Mouse (Mus musculus) liver, embryonic 14.5 days (tissue): ENCODE data around the gene Sowaha. TPM values are rescaled to one million over a fixed set of nuclear protein-coding genes. Genes with fewer than 3 reads are reported as not detected.

Source experiments
- ATAC-seq: fragments of 200-750 bp; cut with Nextera tagmentation; 2 replicates; pipeline ENCODE4 v1.8.0; 2017; ENCODE audit warnings: moderate number of reproducible peaks, mild to moderate bottlenecking, moderate library complexity; ENCODE audit not compliant: insufficient read depth
- DNase-seq, 3 experiments: peaks; one replicate each; pipeline ENCODE4 v3.0.0-alpha.2; 2012 to 2013; ENCODE audit warnings: low read depth in 3 of 3, low spot score in 3 of 3
- H3K27ac ChIP-seq: fragments of 300-500 bp; sonication (generic); 2 replicates; pipeline ENCODE4 v1.5.1; 2014; ENCODE audit warnings: moderate library complexity, mild to moderate bottlenecking, control low read depth, inconsistent platforms
- H3K27me3 ChIP-seq: fragments of 300-500 bp; sonication (generic); 2 replicates; pipeline ENCODE4 v1.6.1; 2014; ENCODE audit warnings: mild to moderate bottlenecking, low read length, moderate library complexity; ENCODE audit not compliant: control insufficient read depth, insufficient read depth
- H3K36me3 ChIP-seq: fragments of 300-500 bp; sonication (generic); replicated peaks from 2 replicates; pipeline ENCODE4 v1.6.1; 2014; ENCODE audit warnings: low read depth; ENCODE audit not compliant: control insufficient read depth, insufficient read depth
- H3K4me1 ChIP-seq, 2 experiments: fragments of 200-500 bp in 1 of 2; fragments of 300-500 bp in 1 of 2; sonication (generic) in 1 of 2; replicated peaks; 2 replicates each; pipeline ENCODE4 v1.6.1; 2012 to 2014; ENCODE audit warnings: antibody characterized with exemption in 1 of 2, inconsistent platforms in 1 of 2, low read length in 1 of 2; ENCODE audit not compliant: control insufficient read depth in 2 of 2, insufficient read depth in 2 of 2
- H3K4me2 ChIP-seq: fragments of 300-500 bp; sonication (generic); 2 replicates; pipeline ENCODE4 v1.6.1; 2014; ENCODE audit warnings: low read depth, mild to moderate bottlenecking, control low read depth, moderate library complexity
- H3K4me3 ChIP-seq, 2 experiments: fragments of 200-500 bp in 1 of 2; fragments of 300-500 bp in 1 of 2; sonication (generic) in 1 of 2; 2 replicates each; pipeline ENCODE4 v1.5.1; 2012 to 2014; ENCODE audit warnings: low read depth in 2 of 2, low read length in 2 of 2, mild to moderate bottlenecking in 2 of 2, control low read depth in 1 of 2, inconsistent platforms in 1 of 2, moderate library complexity in 1 of 2; ENCODE audit not compliant: insufficient read depth in 1 of 2
- H3K9ac ChIP-seq: fragments of 300-500 bp; sonication (generic); replicated peaks from 2 replicates; pipeline ENCODE4 v1.6.1; 2014; ENCODE audit warnings: mild to moderate bottlenecking, control low read depth, moderate library complexity
- H3K9me3 ChIP-seq: fragments of 300-500 bp; sonication (generic); 2 replicates; pipeline ENCODE4 v1.6.1; 2016; ENCODE audit warnings: low read length, mixed read lengths; ENCODE audit not compliant: control insufficient read depth
- CTCF ChIP-seq: IDR thresholded peaks from 2 replicates; pipeline ENCODE4 v1.5.1; 2016; ENCODE audit warnings: antibody characterized with exemption, low read depth, control low read depth
- EP300 ChIP-seq: IDR thresholded peaks from 2 replicates; pipeline ENCODE4 v1.6.1; 2016; ENCODE audit warnings: antibody characterized with exemption, low read depth
- WGBS: fragments of 180-500 bp; shearing (Covaris S2); extraction: QIAGEN DNeasy Blood & Tissue Kit; methylation state at CpG from one replicate; pipeline ENCODE4 v1.1.7; 2014; ENCODE audit not compliant: insufficient replicate concordance; 5-methylcytosine and 5-hydroxymethylcytosine counted together
- polyA plus RNA-seq, 2 experiments: library from polyadenylated mRNA; depleted of rRNA in 1 of 2; stranded (reverse) in 1 of 2; unstranded in 1 of 2; fragments of >200 nt; fragmentation: Nextera tagmentation in 1 of 2; extraction: Ambion mirVana in 1 of 2; gene quantifications; 2 replicates each; pipeline versions ENCODE4 v1.2.1 to v1.2.3; 2012 to 2014

Sowaha gene
- polyA plus RNA-seq, 2 experiments, result 13.1 to 15.4 TPM

- H3K9me3 ChIP-seq, result no peaks in the 10 kb centered on the region
- H3K4me2 ChIP-seq, result no peak overlapping the region
- 73% methylated on average over 8 of the region's 8 CpGs for WGBS
- H3K36me3 ChIP-seq, result no peaks in the 10 kb centered on the region
- H3K27me3 ChIP-seq, result peaks cover 3% of the 10 kb centered on the region; the same call in 1 of the 2 replicates
- ATAC-seq (no peak), DNase-seq (no peak)
- no peak overlapping the region for H3K27ac ChIP-seq
- H3K4me1 ChIP-seq, result peaks cover 0 to 7% of the 10 kb centered on the region in 2 experiments; a peak in 2 of 4 replicates
- H3K4me3 ChIP-seq, result no peak overlapping the region
- TF ChIP-seq EP300 (no peak), CTCF (no peak)
- H3K9ac ChIP-seq, result no peak overlapping the region
Measured at GRCm38 (mm10) chr11:53504376-53504775, 24.3 kb upstream of the Sowaha start.

GRCm38 (mm10) chr11:53503738-53504137, 23.7 kb upstream of the Sowaha start:
- H3K9ac ChIP-seq, result no peak overlapping the region
- ATAC-seq (no peak), DNase-seq (no peak)
- H3K9me3 ChIP-seq, result no peaks in the 10 kb centered on the region
- no peak overlapping the region for H3K4me3 ChIP-seq
- WGBS, result 36% methylated on average over 5 of the region's 5 CpGs
- H3K27ac ChIP-seq, result no peak overlapping the region
- H3K36me3 ChIP-seq, result no peaks in the 10 kb centered on the region
- peaks cover 3% of the 10 kb centered on the region; the same call in 1 of the 2 replicates for H3K27me3 ChIP-seq
- TF ChIP-seq CTCF, result no peak
- TF ChIP-seq EP300, result no peak
- no peak overlapping the region for H3K4me2 ChIP-seq
- H3K4me1 ChIP-seq, result peaks cover 0 to 7% of the 10 kb centered on the region in 2 experiments; a peak in 2 of 4 replicates

GRCm38 (mm10) chr11:53502039-53502765, 22.1 kb upstream of the Sowaha start:
- H3K27ac ChIP-seq, result no peak overlapping the region
- DNase-seq (no peak), ATAC-seq (no peak)
- no peaks in the 10 kb centered on the region for H3K9me3 ChIP-seq
- peaks cover 0 to 7% of the 10 kb centered on the region in 2 experiments; a peak in 2 of 4 replicates for H3K4me1 ChIP-seq
- peak; percentile 58 for TF ChIP-seq CTCF
- no peak for TF ChIP-seq EP300
- H3K4me2 ChIP-seq, result no peak overlapping the region
- peaks cover 3% of the 10 kb centered on the region; the same call in 1 of the 2 replicates for H3K27me3 ChIP-seq
- H3K4me3 ChIP-seq, result no peak overlapping the region
- no peaks in the 10 kb centered on the region for H3K36me3 ChIP-seq
- 42% methylated on average over 8 of the region's 8 CpGs for WGBS
- no peak overlapping the region for H3K9ac ChIP-seq

GRCm38 (mm10) chr11:53500569-53500968, 20.5 kb upstream of the Sowaha start:
- DNase-seq, result no peak
- no peak for TF ChIP-seq CTCF
- TF ChIP-seq EP300, result no peak
- no peak for ATAC-seq
- peaks cover 0 to 7% of the 10 kb centered on the region in 2 experiments; a peak in 2 of 4 replicates for H3K4me1 ChIP-seq
- no peaks in the 10 kb centered on the region for H3K36me3 ChIP-seq
- no peak overlapping the region for H3K4me2 ChIP-seq
- no peak overlapping the region for H3K4me3 ChIP-seq
- no peak overlapping the region for H3K9ac ChIP-seq
- H3K27ac ChIP-seq, result no peak overlapping the region
- 11% methylated on average over 11 of the region's 11 CpGs for WGBS
- peaks cover 3% of the 10 kb centered on the region; the same call in 1 of the 2 replicates for H3K27me3 ChIP-seq
- H3K9me3 ChIP-seq, result no peaks in the 10 kb centered on the region

GRCm38 (mm10) chr11:53496946-53497345, 16.9 kb upstream of the Sowaha start:
- Histone ChIP-seq H3K4me1 (peaks cover under 1 to 9% of the 10 kb centered on the region in 2 experiments; a peak in 2 of 4 replicates), H3K27me3 (peaks cover 3% of the 10 kb centered on the region; the same call in 1 of the 2 replicates), H3K27ac (no peak overlapping the region), H3K9me3 (no peaks in the 10 kb centered on the region), H3K36me3 (no peaks in the 10 kb centered on the region), H3K4me2 (no peak overlapping the region), H3K4me3 (no peak overlapping the region), H3K9ac (no peak overlapping the region)
- WGBS, result 37% methylated on average over 6 of the region's 6 CpGs
- TF ChIP-seq CTCF (no peak), EP300 (no peak)
- no peak for DNase-seq
- no peak for ATAC-seq
